8 mouse cellular contexts compared by ENCODE assay signal in the genomic region with DNA sequence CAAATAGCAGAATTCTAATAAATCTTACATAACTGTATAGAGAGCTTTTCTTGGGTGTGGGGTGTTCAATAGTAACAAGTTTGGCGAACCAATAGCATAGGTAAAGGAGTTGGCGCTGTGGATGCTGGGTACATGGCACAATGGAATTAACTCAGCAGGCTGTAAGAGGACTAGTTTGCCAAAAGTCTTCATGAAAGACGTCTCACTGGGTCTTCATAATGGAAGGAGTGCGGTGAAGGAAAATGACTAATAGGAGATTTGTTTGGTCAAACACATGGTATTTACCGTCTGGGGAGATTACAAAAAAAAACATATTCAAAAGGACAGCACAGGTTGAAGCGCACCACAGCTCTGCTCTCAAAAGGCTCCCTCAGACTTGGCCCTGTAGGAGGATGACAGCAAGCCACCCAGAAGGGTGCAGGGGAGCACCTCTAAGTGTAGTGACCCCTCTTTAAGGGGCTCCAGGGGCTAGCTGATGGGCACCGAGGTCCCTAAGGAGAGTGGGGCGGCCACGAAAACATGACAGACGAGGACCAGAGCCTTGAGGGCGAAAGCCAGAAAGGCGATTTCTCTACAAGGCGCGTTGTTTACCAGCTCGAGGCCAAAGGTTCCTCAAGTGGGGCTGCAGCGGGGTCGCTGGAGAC. TPM values are rescaled to one million over a fixed set of nuclear protein-coding genes. Genes with fewer than 3 reads are reported as not detected.
DNase-seq lines count a peak whose midpoint lies in the region; ATAC-seq and TF ChIP-seq lines count a peak whose summit lies in the region.

No protein-coding gene starts in this region.

- H3K27me3 ChIP-seq in heart, embryonic 14.5 days (ENCODE audit: control insufficient read depth, insufficient read depth, low read length), result no peaks in the 10 kb centered on the region
- H3K27me3 ChIP-seq in ES-Bruce4 (ENCODE audit: control insufficient read depth, insufficient read depth, low read length, poor library complexity, severe bottlenecking), result no peaks in the 10 kb centered on the region; the same call in 1 of the 2 replicates
- H3K27me3 ChIP-seq in limb, embryonic 12.5 days, result no peaks in the 10 kb centered on the region
- no peaks in the 10 kb centered on the region for H3K27me3 ChIP-seq in small intestine, adult 2 months (ENCODE audit: control insufficient read depth, insufficient read depth, low read length)

- DNase-seq in heart, postnatal 14 days, result no peak
- DNase-seq in adrenal gland, adult 2 months, result no peak
- DNase-seq in thymus, postnatal 25 days, result no peak

- H3K4me3 ChIP-seq in heart, embryonic 14.5 days (ENCODE audit: control insufficient read depth in 1 of 2, insufficient read depth in 1 of 2, low read depth in 1 of 2, low read length in 2 of 2), result peak overlapping the region; percentile 78 to 98
- H3K4me3 ChIP-seq in ES-Bruce4 (ENCODE audit: low read depth, low read length), result peak overlapping the region; percentile 63
- H3K4me3 ChIP-seq in embryonic fibroblast, embryonic 13.5 days (ENCODE audit: insufficient read depth, low read length), result peak overlapping the region; percentile 42
- H3K4me3 ChIP-seq in limb, embryonic 12.5 days (replicated peaks), result peak overlapping the region; percentile 94
- peak overlapping the region; percentile 98 for H3K4me3 ChIP-seq in small intestine, adult 2 months (ENCODE audit: low read depth, low read length)

- no peaks in the 10 kb centered on the region for H3K36me3 ChIP-seq in heart, embryonic 14.5 days (ENCODE audit: control insufficient read depth, insufficient read depth, low read length)
- H3K36me3 ChIP-seq in ES-Bruce4 (ENCODE audit: control insufficient read depth, insufficient read depth, low read length, poor library complexity, severe bottlenecking), result no peaks in the 10 kb centered on the region; the same call in 1 of the 2 replicates
- H3K36me3 ChIP-seq in limb, embryonic 12.5 days, result no peaks in the 10 kb centered on the region
- H3K36me3 ChIP-seq in small intestine, adult 2 months (ENCODE audit: control insufficient read depth, insufficient read depth, low read length), result no peaks in the 10 kb centered on the region

- intact Hi-C loops in heart, postnatal 14 days (cut with DNase I), result no loop called here

- H3K9ac ChIP-seq in heart, embryonic 14.5 days (ENCODE audit: low read length), result peak overlapping the region; percentile 99
- peak overlapping the region; percentile 94 for H3K9ac ChIP-seq in ES-Bruce4 (ENCODE audit: low read depth, poor library complexity, severe bottlenecking)
- peak overlapping the region; percentile 98 for H3K9ac ChIP-seq in limb, embryonic 12.5 days (replicated peaks)

- 18% methylated on average over 17 of the region's 17 CpGs for WGBS in heart, embryonic 14.5 days
- WGBS in limb, embryonic 12.5 days, result 20% methylated on average over 17 of the region's 17 CpGs
- WGBS in small intestine, adult 2 months, result 20% methylated on average over 17 of the region's 17 CpGs

- no peak for TF ChIP-seq EP300 in ES-Bruce4 (IDR thresholded peaks at IDR 0.05; ENCODE audit: insufficient read depth, low read depth, low read length)

- TF ChIP-seq POLR2A in ES-Bruce4 (IDR thresholded peaks at IDR 0.05; ENCODE audit: insufficient read depth, low read length), result no peak
- TF ChIP-seq POLR2A in embryonic fibroblast, embryonic 13.5 days (IDR thresholded peaks at IDR 0.05; ENCODE audit: low read depth, low read length), result no peak
- no peak for TF ChIP-seq POLR2A in small intestine, adult 2 months (IDR thresholded peaks at IDR 0.05; ENCODE audit: low read depth, low read length)

- H3K27ac ChIP-seq in heart, embryonic 14.5 days (replicated peaks in 1 of 2; ENCODE audit: control insufficient read depth in 1 of 2, insufficient read depth in 1 of 2, low read depth in 2 of 2, low read length in 2 of 2), result peak overlapping the region; percentile 95 to 97
- peak overlapping the region; percentile 12; the same call in 1 of the 2 replicates for H3K27ac ChIP-seq in ES-Bruce4 (ENCODE audit: insufficient read depth, low read length)
- H3K27ac ChIP-seq in embryonic fibroblast, embryonic 13.5 days (ENCODE audit: insufficient read depth, low read length), result peak overlapping the region; percentile 87
- H3K27ac ChIP-seq in limb, embryonic 12.5 days, result peak overlapping the region; percentile 99
- peak overlapping the region; percentile 82 for H3K27ac ChIP-seq in small intestine, adult 2 months (ENCODE audit: insufficient read depth, low read depth, low read length)

- no peak for ATAC-seq in heart, embryonic 14.5 days (ENCODE audit: insufficient number of reproducible peaks, insufficient read depth, low FRiP score, low read depth)
- no peak; the same call in 1 of the 2 replicates for ATAC-seq in limb, embryonic 12.5 days (ENCODE audit: insufficient number of reproducible peaks, insufficient read depth, low FRiP score, low TSS enrichment, low read depth)

- H3K9me3 ChIP-seq in heart, embryonic 14.5 days (ENCODE audit: control insufficient read depth, low read length), result no peaks in the 10 kb centered on the region
- no peaks in the 10 kb centered on the region for H3K9me3 ChIP-seq in ES-Bruce4 (replicated peaks; ENCODE audit: control insufficient read depth, insufficient read depth, low read length, poor library complexity, severe bottlenecking)
- no peaks in the 10 kb centered on the region for H3K9me3 ChIP-seq in limb, embryonic 12.5 days

- H3K4me1 ChIP-seq in heart, embryonic 14.5 days (ENCODE audit: control insufficient read depth in 2 of 2, insufficient read depth in 2 of 2, low read length in 2 of 2), result peaks cover 3 to 28% of the 10 kb centered on the region in 2 experiments; a peak in 3 of 4 replicates
- peaks cover 2% of the 10 kb centered on the region for H3K4me1 ChIP-seq in ES-Bruce4 (ENCODE audit: control insufficient read depth, insufficient read depth, low read length)
- H3K4me1 ChIP-seq in embryonic fibroblast, embryonic 13.5 days (ENCODE audit: control insufficient read depth, insufficient read depth, low read length), result peaks cover 2% of the 10 kb centered on the region; the same call in 1 of the 2 replicates
- peaks cover 27% of the 10 kb centered on the region for H3K4me1 ChIP-seq in limb, embryonic 12.5 days (replicated peaks)
- H3K4me1 ChIP-seq in small intestine, adult 2 months (ENCODE audit: control insufficient read depth, insufficient read depth, insufficient read length, low read length), result peaks cover 2% of the 10 kb centered on the region; the same call in 1 of the 2 replicates

- peak overlapping the region; percentile 84 for H3K4me2 ChIP-seq in heart, embryonic 14.5 days (ENCODE audit: low read length)
- peak overlapping the region; percentile 76 for H3K4me2 ChIP-seq in limb, embryonic 12.5 days

- TF ChIP-seq CTCF in ES-Bruce4 (IDR thresholded peaks at IDR 0.05; ENCODE audit: low read depth, low read length), result no peak
- TF ChIP-seq CTCF in embryonic fibroblast, embryonic 13.5 days (IDR thresholded peaks at IDR 0.05; ENCODE audit: borderline replicate concordance, insufficient read depth, low read length), result no peak
- TF ChIP-seq CTCF in small intestine, adult 2 months (IDR thresholded peaks at IDR 0.05; ENCODE audit: extremely low read depth, insufficient read length, insufficient replicate concordance, low read depth, low read length), result no peak

RNA-seq across cellular contexts. Expression of a gene that starts 0.7 kb away (rescaled TPM):
- 77.7 and 79.5 TPM in 2 replicates for polyA plus RNA-seq in heart, embryonic 14.5 days (2014; fragmentation: Nextera tagmentation; extraction: Ambion mirVana)
- total RNA-seq in heart, postnatal 14 days (2021), result 10 to 100 TPM; 65.8 to 66.1 TPM
- polyA plus RNA-seq in ES-Bruce4 (2011; ENCODE audit: insufficient read depth, insufficient read length, low read depth, missing spikeins), result 61.7 and 63.3 TPM in 2 replicates
- 123 and 130 TPM in 2 replicates for polyA plus RNA-seq in embryonic fibroblast, embryonic 13.5 days (2011; ENCODE audit: insufficient read length, low read depth, missing spikeins)
- polyA plus RNA-seq in limb, embryonic 12.5 days (2016; fragmentation: Nextera tagmentation; extraction: Ambion mirVana), result 102 and 107 TPM in 2 replicates
- polyA plus RNA-seq in small intestine, adult 2 months (2012; rRNA removed), result 3.1 and 6.7 TPM in 2 replicates
- total RNA-seq in adrenal gland, adult 2 months (2021), result 10 to 100 TPM; 58.8 to 64.5 TPM
- polyA plus RNA-seq in adrenal gland, adult 2 months (2012; rRNA removed), result 4.3 and 5.2 TPM in 2 replicates

Comparison
In these comparisons a context has a peak if more than half of its experiments do, and no peak if none do; other contexts are left out.
1. H3K27ac ChIP-seq: peak in every context shown above with its lines; median percentile 99 in limb, embryonic 12.5 days; 96 in heart, embryonic 14.5 days; 87 in embryonic fibroblast, embryonic 13.5 days; 82 in small intestine, adult 2 months; 12 in ES-Bruce4.
2. H3K4me3 ChIP-seq: peak in every context shown above with its lines; median percentile 98 in small intestine, adult 2 months; 94 in limb, embryonic 12.5 days; 88 in heart, embryonic 14.5 days; 63 in ES-Bruce4; 42 in embryonic fibroblast, embryonic 13.5 days.